Mouse (Mus musculus) Patski (cell line): ENCODE measurements at regions not wholly inside any gene's neighbourhood (a gene's known extent, or its start where the extent isn't known, plus 50 kb on each side); places are given as distances from the start of the nearest gene placed in this dataset.
A peak's percentile ranks its signal among the peaks of the same experiment; 100 is the strongest.

Source experiments
- ATAC-seq: fragments of 100-300 bp; one replicate; pipeline ENCODE4 v1.8.0; 2021
- CTCF ChIA-PET: fragments of 350-600 bp; sonication (Branson Sonifier 250); formaldehyde crosslinking; loops from one replicate; lab custom pipeline; 2022; ENCODE audit warnings: inconsistent platforms; lab: Charles Lee
- POLR2A ChIA-PET: fragments of 350-600 bp; sonication (Branson Sonifier 250); formaldehyde crosslinking; loops from one replicate; lab custom pipeline; 2022; ENCODE audit warnings: antibody characterized with exemption, inconsistent platforms; lab: Charles Lee
- DNase-seq: peaks from one replicate; pipeline ENCODE4 v3.0.0-alpha.2; 2011; ENCODE audit warnings: low read depth, low spot score
- H3K27me3 ChIP-seq: fragments of 371-371 bp; one replicate; pipeline ENCODE4 v1.5.1; 2021
- CTCF ChIP-seq: fragments of 100-300 bp; IDR thresholded peaks from one replicate; pipeline ENCODE4 v1.5.1; 2021
- in situ Hi-C: fragments of 300-500 bp; cut with MboI; formaldehyde crosslinking; loops from 3 replicates; pipeline ENCODE4 v1.11.1; 2018; ENCODE audit warnings: low pct_unique_long_range_greater_than_20kb, mixed read lengths

DNA sequence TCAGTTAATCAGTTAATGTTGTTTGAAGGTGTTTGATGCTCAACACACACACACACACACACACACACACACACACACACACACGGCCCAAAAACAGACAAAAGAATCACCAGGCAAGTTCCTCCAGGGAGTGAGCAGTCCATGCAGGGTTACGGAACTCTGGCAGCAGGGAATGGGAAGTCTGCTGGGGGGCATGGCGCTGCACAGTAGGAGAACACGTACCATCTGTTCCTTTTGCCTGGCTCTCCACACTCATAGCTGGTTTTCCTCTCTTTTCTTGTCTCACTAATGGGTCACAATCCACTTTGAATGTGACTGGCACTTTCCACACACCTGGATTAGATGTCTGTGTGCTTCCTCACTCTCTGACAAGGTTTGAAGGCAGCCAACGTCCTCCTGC, 151.8 kb downstream of the Rpl14 start:
- in situ Hi-C loops, result no loop called here
- no peak for DNase-seq
- ChIA-PET POLR2A (no interaction called here), CTCF (no interaction called here)
- H3K27me3 ChIP-seq, result no peaks in the 10 kb centered on the region
- TF ChIP-seq CTCF, result no peak
- no peak for ATAC-seq

DNA sequence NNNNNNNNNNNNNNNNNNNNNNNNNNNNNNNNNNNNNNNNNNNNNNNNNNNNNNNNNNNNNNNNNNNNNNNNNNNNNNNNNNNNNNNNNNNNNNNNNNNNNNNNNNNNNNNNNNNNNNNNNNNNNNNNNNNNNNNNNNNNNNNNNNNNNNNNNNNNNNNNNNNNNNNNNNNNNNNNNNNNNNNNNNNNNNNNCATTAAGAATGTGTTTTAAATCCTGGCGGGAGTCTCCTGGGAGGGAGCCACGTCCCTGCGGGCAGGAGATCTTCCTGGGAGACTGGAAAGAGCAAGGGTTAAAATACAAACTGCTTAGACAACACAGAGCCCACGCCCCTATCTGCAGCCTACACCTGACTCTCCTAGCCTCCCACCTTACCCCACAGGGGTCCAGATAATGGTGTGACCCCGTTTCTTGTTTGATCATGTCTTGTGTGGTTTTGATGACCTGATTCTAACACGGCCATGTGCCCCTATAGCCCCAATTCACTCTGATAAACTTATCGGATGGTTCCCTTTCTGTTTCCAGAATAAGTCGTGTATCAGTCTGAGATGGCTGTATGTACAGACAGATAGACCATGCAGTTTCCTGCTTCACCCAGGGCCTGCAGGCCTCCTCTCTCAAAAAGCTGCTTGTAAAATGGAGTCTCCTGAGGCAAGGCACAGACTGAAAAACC, 160.8 kb downstream of the Rpl14 start:
- no peak for DNase-seq
- in situ Hi-C loops, result loop anchor here (10.0 kb wide), 1 partner anchor 127 kb away; no protein-coding TSS in a partner anchor
- no peak for TF ChIP-seq CTCF
- no peaks in the 10 kb centered on the region for H3K27me3 ChIP-seq
- CTCF ChIA-PET, result no interaction called here
- no peak for ATAC-seq
- POLR2A ChIA-PET, result no interaction called here

DNA sequence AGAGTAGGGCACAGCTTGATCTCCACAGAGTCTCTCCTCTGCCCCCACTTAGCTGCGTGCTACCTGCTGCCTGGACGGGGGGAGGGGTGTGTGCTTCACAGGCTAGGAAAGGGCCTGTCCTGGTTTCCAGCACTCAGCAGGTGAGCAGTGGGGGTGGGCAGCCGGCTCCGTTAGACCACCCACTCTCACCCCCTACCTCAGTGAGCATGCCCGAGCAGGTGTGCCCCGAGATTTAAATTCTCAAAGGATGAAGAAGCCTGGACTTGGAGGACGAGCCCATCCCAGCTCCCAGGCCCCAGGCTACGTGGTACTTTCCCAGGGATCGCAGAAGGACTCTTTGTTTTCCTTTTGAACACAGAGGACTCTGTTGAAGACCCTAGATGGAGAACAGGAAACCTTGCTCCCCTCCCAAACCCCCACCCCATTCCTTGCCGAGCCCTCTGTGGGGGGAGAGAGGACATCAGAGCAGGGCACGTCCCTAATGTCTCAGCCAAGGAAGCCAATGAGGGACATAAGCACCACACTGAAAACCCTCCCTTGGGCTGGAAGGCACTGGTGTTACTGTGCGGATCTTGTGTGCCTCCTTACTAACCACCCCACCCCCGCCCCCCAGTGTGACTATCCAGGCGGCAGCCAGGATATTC, 161.5 kb downstream of the Rpl14 start:
- TF ChIP-seq CTCF, result no peak
- no peaks in the 10 kb centered on the region for H3K27me3 ChIP-seq
- ChIA-PET POLR2A (no interaction called here), CTCF (no interaction called here)
- in situ Hi-C loops, result loop anchor here (10.0 kb wide), 1 partner anchor 128 kb away; no protein-coding TSS in a partner anchor
- DNase-seq, result no peak
- ATAC-seq, result no peak

DNA sequence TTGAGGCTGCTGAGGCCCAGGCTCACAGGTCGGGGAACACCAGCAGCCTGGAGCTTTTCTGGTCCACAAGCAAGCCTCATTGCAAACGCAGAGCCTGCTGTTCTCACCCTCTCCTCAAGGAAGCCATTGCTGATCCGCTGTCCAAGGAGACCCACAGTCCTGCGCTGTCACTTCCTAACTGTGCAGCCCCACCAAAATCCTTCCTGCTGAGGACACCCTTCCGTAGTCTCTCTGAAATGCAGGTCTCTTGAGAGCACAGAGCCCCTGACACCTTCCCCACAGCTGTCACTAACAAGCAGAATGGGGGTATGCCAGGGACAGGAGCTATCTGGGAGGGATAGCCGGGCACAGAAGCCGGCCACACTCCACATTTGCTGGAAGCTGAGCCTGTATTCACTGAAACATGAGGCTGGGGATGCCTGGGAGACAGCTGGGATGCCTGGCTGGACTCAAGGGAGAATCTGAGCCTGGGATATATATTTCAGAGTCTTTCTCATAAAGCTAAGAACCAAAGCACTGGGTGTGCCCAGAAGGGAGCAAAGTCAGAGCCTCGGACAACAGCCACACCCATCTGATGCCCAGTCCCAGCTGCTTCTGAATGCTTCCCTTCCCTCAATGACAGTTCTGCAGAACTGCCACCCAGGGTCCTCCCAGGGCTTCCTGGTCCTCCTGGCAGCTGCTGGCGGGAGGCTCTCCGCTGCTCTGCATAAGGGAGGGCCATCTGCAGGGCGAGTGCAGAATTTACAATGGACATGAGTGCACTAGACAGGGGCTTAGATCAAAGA, 162.6 kb downstream of the Rpl14 start:
- ChIA-PET POLR2A (no interaction called here), CTCF (interaction anchor here (0.9 kb wide), 1 partner anchor 202 kb away, joined by 3 read pairs; no protein-coding TSS in a partner anchor)
- DNase-seq, result no peak
- in situ Hi-C loops, result loop anchor here (10.0 kb wide), 1 partner anchor 129 kb away; no protein-coding TSS in a partner anchor
- no peak for ATAC-seq
- no peaks in the 10 kb centered on the region for H3K27me3 ChIP-seq
- no peak for TF ChIP-seq CTCF

DNA sequence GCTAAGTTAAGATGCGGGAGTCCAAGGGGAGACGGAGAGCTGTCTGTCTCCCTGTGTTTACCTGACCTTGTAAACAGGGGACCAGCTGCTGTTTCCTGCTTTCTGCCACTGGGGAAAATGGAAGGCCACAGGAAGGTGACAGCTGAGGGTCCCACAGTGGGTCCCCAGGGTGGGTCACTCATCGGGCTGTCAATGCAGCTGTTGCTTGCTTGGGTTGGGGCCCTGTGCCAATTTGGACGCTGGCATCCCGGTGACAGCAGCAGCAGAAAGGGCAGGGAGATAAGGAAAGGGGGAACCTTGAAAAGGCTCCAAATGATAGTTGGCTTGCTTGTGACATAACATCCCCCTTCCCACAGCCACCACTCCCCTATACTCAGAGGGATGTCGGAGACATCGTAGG, 164.0 kb downstream of the Rpl14 start:
- CTCF ChIA-PET, result interaction anchor here (0.7 to 1.5 kb wide), 2 partner anchors 10 to 23 kb away, joined by 3 read pairs; no protein-coding TSS in a partner anchor
- no peaks in the 10 kb centered on the region for H3K27me3 ChIP-seq
- DNase-seq (no peak), ATAC-seq (no peak)
- in situ Hi-C loops, result loop anchor here (10.0 kb wide), 1 partner anchor 130 kb away; no protein-coding TSS in a partner anchor
- TF ChIP-seq CTCF, result no peak
- POLR2A ChIA-PET, result interaction anchor here (0.6 kb wide), 1 partner anchor 24 kb away, joined by 3 read pairs; no protein-coding TSS in a partner anchor

DNA sequence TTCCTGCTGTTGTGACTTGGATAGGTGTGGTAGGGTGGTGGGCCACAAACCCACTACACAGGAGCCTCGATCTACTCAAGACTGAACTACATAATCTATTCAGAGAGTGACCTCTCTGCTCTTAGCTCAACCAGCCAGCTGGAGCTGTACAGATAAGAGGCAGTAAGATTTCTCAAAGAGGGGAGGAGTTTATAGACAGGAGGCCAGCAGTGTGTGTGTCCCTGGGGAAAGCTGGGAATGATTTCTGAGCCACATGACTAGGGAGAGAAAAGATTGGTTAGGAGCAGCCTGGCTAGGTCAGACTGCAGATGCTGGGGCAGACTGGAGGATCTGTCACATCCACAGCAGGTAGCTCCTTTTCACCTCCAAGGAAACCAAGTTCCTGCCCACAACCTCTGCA, 166.7 kb downstream of the Rpl14 start:
- in situ Hi-C loops, result loop anchor here (10.0 kb wide), 1 partner anchor 133 kb away; no protein-coding TSS in a partner anchor
- no peaks in the 10 kb centered on the region for H3K27me3 ChIP-seq
- no peak for TF ChIP-seq CTCF
- ChIA-PET CTCF (interaction anchor here (1.2 kb wide), 1 partner anchor 13 kb away, joined by 3 read pairs; no protein-coding TSS in a partner anchor), POLR2A (no interaction called here)
- DNase-seq (no peak), ATAC-seq (no peak)

DNA sequence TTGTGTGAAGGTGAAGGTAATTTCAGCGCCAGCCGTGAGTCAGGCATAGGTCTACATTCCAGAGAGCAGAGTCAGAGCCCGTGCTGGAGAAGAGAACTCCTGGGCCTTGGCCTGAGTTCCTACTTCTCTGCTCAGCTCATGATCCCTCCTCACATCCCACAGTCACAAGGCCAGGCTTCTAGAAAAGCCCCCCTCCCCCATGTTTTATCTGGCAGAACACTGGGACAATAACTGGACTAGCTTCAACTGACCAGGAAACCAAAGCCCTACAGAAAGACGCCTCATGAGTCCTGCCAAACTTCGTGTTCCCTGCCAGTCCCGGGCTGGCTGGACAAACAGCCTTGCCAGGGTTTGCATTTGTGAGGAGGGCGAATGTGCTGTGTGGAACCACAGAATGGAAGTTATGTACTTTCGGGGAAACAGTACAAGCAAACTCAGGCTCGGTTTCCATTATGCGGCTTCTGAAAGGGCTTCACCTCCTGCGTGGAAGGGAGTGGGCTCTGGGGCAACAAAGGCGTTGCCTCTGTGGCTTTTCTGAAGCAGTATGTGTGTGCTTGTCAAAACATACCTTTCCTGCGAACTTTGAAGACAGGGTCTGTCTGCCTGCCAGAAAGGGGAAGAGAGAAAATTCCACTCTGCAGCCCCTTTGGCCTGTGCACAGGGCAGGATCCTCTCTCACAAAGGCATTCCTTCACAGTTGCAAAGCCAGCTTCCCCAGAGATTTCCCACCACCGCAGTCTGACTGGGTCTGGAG, 168.1 kb downstream of the Rpl14 start:
- in situ Hi-C loops, result loop anchor here (10.0 kb wide), 1 partner anchor 135 kb away; no protein-coding TSS in a partner anchor
- ChIA-PET CTCF (interaction anchor here (1.1 kb wide), 1 partner anchor 196 kb away, joined by 4 read pairs; no protein-coding TSS in a partner anchor), POLR2A (interaction anchor here (0.8 kb wide), 1 partner anchor 18 kb away, joined by 4 read pairs; no protein-coding TSS in a partner anchor)
- ATAC-seq (peak; percentile 92), DNase-seq (peak; percentile 87)
- no peak for TF ChIP-seq CTCF
- H3K27me3 ChIP-seq, result no peaks in the 10 kb centered on the region

DNA sequence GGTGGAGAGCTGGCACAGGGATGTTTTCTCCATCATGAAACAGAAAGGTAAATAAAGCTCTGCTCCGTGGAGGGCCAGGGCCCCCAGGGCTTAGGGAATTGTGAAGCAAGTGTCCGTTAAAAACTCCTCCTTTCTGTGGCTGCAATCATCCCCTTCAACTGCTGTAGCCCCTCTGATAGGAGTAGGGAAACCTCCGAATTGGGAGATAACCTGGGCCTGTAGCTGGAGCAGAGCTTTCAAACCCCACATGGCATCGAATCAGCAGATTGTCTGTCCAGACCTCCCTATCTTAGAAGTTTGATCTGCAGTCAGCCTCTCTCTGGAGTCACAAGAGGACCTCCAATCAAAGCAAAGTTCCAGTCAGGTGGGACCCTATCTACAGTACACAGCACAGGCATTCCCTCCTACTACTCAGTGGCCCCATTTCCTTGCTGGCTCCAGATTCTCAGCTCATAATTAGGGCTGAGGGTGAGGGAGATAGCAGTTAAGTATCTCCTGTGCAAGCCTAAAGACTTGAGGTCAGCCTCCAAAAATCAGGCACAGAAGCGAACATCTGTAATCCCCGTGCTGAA, 168.8 kb downstream of the Rpl14 start:
- no peak for TF ChIP-seq CTCF
- ATAC-seq (no peak), DNase-seq (no peak)
- POLR2A ChIA-PET, result interaction anchor here (0.8 kb wide), 1 partner anchor 18 kb away, joined by 4 read pairs; no protein-coding TSS in a partner anchor
- H3K27me3 ChIP-seq, result no peaks in the 10 kb centered on the region
- CTCF ChIA-PET, result interaction anchor here (1.0 to 1.3 kb wide), 3 partner anchors 13 to 196 kb away, joined by 3 to 4 read pairs (median 3); no protein-coding TSS in a partner anchor
- in situ Hi-C loops, result loop anchor here (10.0 kb wide), 1 partner anchor 135 kb away; no protein-coding TSS in a partner anchor

DNA sequence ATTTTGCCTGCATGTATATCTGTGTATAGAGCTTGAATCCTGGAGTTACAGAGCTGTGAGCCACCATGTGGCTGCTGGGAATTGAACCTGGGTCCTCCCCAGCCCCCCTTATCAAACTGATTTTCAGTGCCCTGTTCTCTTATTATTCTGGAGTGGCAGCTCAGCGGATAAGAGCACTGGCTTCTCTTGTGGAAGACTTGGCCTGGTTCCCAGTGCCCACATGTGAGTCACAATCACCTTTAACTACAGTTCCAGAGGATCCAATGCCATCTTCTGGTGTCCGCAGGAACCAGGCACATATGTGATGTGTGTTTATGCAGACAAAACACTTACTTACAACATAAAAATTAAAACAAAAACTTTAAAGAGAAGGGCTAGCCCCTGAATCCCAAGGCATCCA, 170.3 kb downstream of the Rpl14 start:
- DNase-seq, result no peak
- in situ Hi-C loops, result no loop called here
- POLR2A ChIA-PET, result no interaction called here
- TF ChIP-seq CTCF, result no peak
- no peaks in the 10 kb centered on the region for H3K27me3 ChIP-seq
- CTCF ChIA-PET, result no interaction called here
- no peak for ATAC-seq
